Mouse (Mus musculus): Measurements from ENCODE around the gene Ghdc. TPM values are rescaled to one million over a fixed set of nuclear protein-coding genes. Genes with fewer than 3 reads are reported as not detected.

The Ghdc gene
- total and polyA plus RNA-seq, 2 experiments from 2014 or later: 7.0 to 13.0 TPM

DNA sequence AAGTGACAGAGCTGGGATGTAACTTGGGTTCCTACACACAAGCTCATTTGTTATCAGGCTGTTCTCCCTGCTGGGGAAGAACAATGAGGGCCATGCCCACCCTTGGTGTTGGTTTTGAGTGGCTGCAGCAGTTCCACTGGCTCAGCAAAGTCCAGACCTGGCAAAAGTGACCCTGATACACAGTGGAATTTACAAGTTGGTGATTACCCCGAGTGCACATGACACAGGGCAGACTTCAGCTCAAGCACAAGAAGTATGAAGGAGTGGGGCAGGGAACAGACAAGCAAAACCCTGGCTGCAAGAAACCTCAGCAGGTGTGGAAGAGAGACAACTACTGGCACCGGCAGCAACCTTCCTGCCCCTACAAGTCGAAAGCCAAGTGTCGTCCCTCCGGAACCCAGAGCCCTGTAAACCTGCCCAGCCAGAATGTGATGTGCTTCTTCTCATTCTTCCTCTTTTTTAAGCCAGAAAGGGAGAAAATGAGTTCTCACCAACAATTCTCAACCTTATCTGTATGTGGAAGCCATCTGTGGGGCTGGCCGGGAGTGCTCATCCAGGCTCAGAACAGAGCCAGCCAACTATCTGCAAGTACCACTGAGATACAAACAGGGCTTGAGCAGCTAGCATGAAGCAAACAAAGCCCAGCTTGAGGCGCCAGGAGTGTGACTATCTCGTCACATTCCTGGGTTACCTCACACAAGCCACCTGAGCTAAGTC is 48.8 kb downstream of the Ghdc start:
- Histone ChIP-seq H3K4me1 (ENCODE audit: control insufficient read depth, insufficient read depth) (peaks cover 59% of the 10 kb centered on the region), H3K27ac (ENCODE audit: low read depth) (peak overlapping the region; percentile 60), H3K4me3 (ENCODE audit: low read depth, low read length) (no peak overlapping the region), H3K36me3 (replicated peaks; ENCODE audit: control insufficient read depth, insufficient read depth, low read length) (peaks cover 25% of the 10 kb centered on the region), H3K27me3 (ENCODE audit: control insufficient read depth, insufficient read depth, low read length) (no peaks in the 10 kb centered on the region), H3K9me3 (replicated peaks; ENCODE audit: control insufficient read depth, low read length) (no peaks in the 10 kb centered on the region), H3K9ac (replicated peaks; ENCODE audit: low read depth, low read length) (no peak overlapping the region), H3K4me2 (ENCODE audit: low read depth, low read length) (no peak overlapping the region)
- WGBS: 25% methylated on average over 8 of the region's 8 CpGs
- DNase-seq (ENCODE audit: low spot score) (peak; percentile 39), ATAC-seq (ENCODE audit: insufficient read depth, low read depth) (peak; percentile 54)
- TF ChIP-seq CTCF (IDR thresholded peaks at IDR 0.05; ENCODE audit: low read depth) (no peak), EP300 (IDR thresholded peaks at IDR 0.05; ENCODE audit: low read depth) (no peak)

DNA sequence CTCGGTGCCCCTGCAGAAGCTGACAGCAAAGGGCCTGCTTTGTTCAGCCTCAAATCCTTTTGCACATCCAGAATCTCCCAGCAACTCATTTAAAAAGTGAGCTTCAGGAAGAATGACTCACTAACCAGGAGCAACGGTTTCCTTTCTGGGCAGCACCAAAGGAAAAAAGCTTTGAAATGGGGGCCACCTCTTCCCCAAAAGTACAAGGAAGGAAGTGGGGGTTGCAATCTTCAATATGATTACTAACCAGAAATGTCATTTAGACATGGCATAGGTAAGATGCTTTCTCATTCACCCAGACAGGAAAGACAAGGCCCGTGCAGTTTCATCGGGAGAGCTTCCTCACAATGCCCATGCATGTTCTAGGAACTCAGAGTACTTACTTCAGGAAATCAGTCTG is 49.5 kb downstream of the Ghdc start:
- H3K9me3 ChIP-seq (replicated peaks; ENCODE audit: control insufficient read depth, low read length): no peaks in the 10 kb centered on the region
- no peak overlapping the region for H3K4me3 ChIP-seq (ENCODE audit: low read depth, low read length)
- H3K4me1 ChIP-seq (ENCODE audit: control insufficient read depth, insufficient read depth): peaks cover 59% of the 10 kb centered on the region
- peaks cover 32% of the 10 kb centered on the region for H3K36me3 ChIP-seq (replicated peaks; ENCODE audit: control insufficient read depth, insufficient read depth, low read length)
- H3K27me3 ChIP-seq (ENCODE audit: control insufficient read depth, insufficient read depth, low read length): no peaks in the 10 kb centered on the region
- TF ChIP-seq CTCF (IDR thresholded peaks at IDR 0.05; ENCODE audit: low read depth): no peak
- TF ChIP-seq EP300 (IDR thresholded peaks at IDR 0.05; ENCODE audit: low read depth): no peak
- DNase-seq (ENCODE audit: low spot score) (no peak), ATAC-seq (ENCODE audit: insufficient read depth, low read depth) (no peak)
- H3K4me2 ChIP-seq (ENCODE audit: low read depth, low read length): peak overlapping the region; percentile 10; the same call in 1 of the 2 replicates
- peak overlapping the region; percentile 27 for H3K9ac ChIP-seq (replicated peaks; ENCODE audit: low read depth, low read length)
- H3K27ac ChIP-seq (ENCODE audit: low read depth): peak overlapping the region; percentile 60
- WGBS: 33% methylated on average over 4 of the region's 4 CpGs

DNA sequence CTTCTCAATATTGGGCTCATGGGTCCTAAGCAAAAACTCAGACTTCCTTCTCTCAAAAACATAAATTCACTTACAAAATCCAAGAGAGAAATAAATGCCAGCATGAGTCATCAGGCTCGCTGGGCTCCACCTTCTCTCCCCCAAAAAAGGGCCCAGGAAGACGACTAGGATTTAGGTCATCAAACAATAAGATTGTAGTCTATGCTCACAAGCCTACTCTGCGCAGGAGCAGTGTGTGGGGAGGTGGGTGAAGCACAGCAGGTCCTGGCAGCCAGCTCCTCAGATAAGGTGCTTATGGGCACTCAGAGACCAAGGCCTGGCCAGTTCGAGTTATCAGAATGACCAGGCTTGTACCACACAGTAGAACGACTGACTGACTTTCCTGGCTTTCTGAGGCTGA is 50.4 kb downstream of the Ghdc start:
- DNase-seq (ENCODE audit: low spot score): no peak
- 21% methylated on average over 5 of the region's 5 CpGs for WGBS
- Histone ChIP-seq H3K9ac (replicated peaks; ENCODE audit: low read depth, low read length) (peak overlapping the region; percentile 27; the same call in 1 of the 2 replicates), H3K9me3 (replicated peaks; ENCODE audit: control insufficient read depth, low read length) (no peaks in the 10 kb centered on the region), H3K36me3 (replicated peaks; ENCODE audit: control insufficient read depth, insufficient read depth, low read length) (peaks cover 41% of the 10 kb centered on the region), H3K4me1 (ENCODE audit: control insufficient read depth, insufficient read depth) (peaks cover 55% of the 10 kb centered on the region), H3K4me3 (ENCODE audit: low read depth, low read length) (no peak overlapping the region), H3K27me3 (ENCODE audit: control insufficient read depth, insufficient read depth, low read length) (no peaks in the 10 kb centered on the region), H3K27ac (ENCODE audit: low read depth) (peak overlapping the region; percentile 60), H3K4me2 (ENCODE audit: low read depth, low read length) (peak overlapping the region; percentile 10; the same call in 1 of the 2 replicates)
- TF ChIP-seq CTCF (IDR thresholded peaks at IDR 0.05; ENCODE audit: low read depth): no peak
- no peak for TF ChIP-seq EP300 (IDR thresholded peaks at IDR 0.05; ENCODE audit: low read depth)
- ATAC-seq (ENCODE audit: insufficient read depth, low read depth): 0 out of 2 replicates have a peak, but pooled peaks have one; percentile 18

DNA sequence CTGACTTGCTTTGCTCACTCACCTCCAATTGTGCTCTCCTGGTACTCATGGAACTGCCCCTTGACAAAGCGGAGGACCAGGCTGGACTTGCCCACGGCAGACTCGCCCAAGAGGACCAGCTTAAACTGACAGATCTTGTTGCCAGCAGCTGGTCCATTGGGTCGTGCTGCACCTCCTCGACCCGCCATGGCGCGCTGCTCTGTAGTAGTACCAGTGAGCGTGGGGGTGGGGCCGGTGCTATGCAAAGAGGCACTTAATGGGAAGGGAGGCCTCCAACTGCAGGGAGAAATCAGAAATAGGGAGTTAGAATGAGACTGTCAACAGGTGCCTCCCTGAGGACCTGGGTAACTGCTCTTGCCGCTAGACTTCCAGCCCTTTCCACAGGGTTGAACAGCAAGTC is 50.9 kb downstream of the Ghdc start:
- WGBS: 72% methylated on average over 11 of the region's 11 CpGs
- no peak for TF ChIP-seq CTCF (IDR thresholded peaks at IDR 0.05; ENCODE audit: low read depth)
- TF ChIP-seq EP300 (IDR thresholded peaks at IDR 0.05; ENCODE audit: low read depth): no peak
- Histone ChIP-seq H3K9ac (replicated peaks; ENCODE audit: low read depth, low read length) (no peak overlapping the region), H3K27me3 (ENCODE audit: control insufficient read depth, insufficient read depth, low read length) (no peaks in the 10 kb centered on the region), H3K4me2 (ENCODE audit: low read depth, low read length) (no peak overlapping the region), H3K4me3 (ENCODE audit: low read depth, low read length) (no peak overlapping the region), H3K27ac (ENCODE audit: low read depth) (peak overlapping the region; percentile 60), H3K4me1 (ENCODE audit: control insufficient read depth, insufficient read depth) (peaks cover 50% of the 10 kb centered on the region), H3K36me3 (replicated peaks; ENCODE audit: control insufficient read depth, insufficient read depth, low read length) (peaks cover 45% of the 10 kb centered on the region), H3K9me3 (replicated peaks; ENCODE audit: control insufficient read depth, low read length) (no peaks in the 10 kb centered on the region)
- DNase-seq (ENCODE audit: low spot score) (no peak), ATAC-seq (ENCODE audit: insufficient read depth, low read depth) (no peak)

DNA sequence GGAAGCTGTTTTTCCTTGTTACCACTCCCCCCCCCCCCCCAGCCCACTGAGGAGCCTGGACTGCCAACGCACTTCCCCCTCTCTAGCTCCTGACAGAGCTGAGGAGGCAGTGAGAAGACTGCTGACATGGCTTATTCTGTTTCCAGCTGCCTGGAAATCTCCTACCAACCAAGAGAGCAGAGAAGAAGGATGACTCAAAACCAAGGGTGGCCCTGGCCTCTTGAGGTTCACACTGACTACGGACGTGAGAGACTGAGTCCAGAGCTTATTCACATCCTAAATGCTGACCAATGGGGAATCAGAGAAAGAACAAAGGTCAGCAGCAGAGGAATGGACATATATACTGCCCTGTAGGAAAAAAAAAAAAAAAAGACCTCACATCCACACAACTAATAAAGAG is 51.4 kb downstream of the Ghdc start:
- H3K36me3 ChIP-seq (replicated peaks; ENCODE audit: control insufficient read depth, insufficient read depth, low read length): peaks cover 45% of the 10 kb centered on the region
- DNase-seq (ENCODE audit: low spot score) (no peak), ATAC-seq (ENCODE audit: insufficient read depth, low read depth) (no peak)
- peaks cover 45% of the 10 kb centered on the region for H3K4me1 ChIP-seq (ENCODE audit: control insufficient read depth, insufficient read depth)
- H3K27me3 ChIP-seq (ENCODE audit: control insufficient read depth, insufficient read depth, low read length): no peaks in the 10 kb centered on the region
- no peak overlapping the region for H3K4me3 ChIP-seq (ENCODE audit: low read depth, low read length)
- no peak overlapping the region for H3K4me2 ChIP-seq (ENCODE audit: low read depth, low read length)
- no peaks in the 10 kb centered on the region for H3K9me3 ChIP-seq (replicated peaks; ENCODE audit: control insufficient read depth, low read length)
- TF ChIP-seq EP300 (IDR thresholded peaks at IDR 0.05; ENCODE audit: low read depth) (no peak), CTCF (IDR thresholded peaks at IDR 0.05; ENCODE audit: low read depth) (no peak)
- 0 out of 2 replicates have a peak overlapping the region, but pooled peaks have one; percentile 60 for H3K27ac ChIP-seq (ENCODE audit: low read depth)
- 0 out of 2 replicates have a peak overlapping the region, but pooled peaks have one; percentile 20 for H3K9ac ChIP-seq (replicated peaks; ENCODE audit: low read depth, low read length)
- 76% methylated on average over 3 of the region's 3 CpGs for WGBS

Data from heart, postnatal 0 days (tissue).